ENCODE assay signal across 8 mouse cellular contexts in the genomic region with DNA sequence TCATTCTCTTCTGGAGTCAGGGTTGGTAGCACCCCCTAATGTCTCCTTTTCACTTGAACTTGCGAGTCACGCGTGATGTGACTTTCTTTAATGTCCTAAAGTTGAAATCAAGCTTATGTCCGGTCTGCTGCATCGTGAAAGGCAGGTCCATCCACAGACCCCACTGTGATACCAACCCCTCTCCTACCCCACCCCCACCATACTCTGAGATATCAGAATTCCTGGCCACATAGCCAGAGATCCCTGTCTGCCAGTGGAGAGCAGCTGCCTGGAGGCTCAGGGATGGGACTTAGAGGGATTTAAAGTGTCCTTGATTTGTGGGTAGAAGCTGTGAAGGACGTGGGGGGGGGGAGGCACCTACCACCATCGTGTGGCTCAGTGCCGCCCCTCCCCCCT. TPM values are rescaled to one million over a fixed set of nuclear protein-coding genes. Genes with fewer than 3 reads are reported as not detected.
DNase-seq lines count a peak whose midpoint lies in the region; ATAC-seq and TF ChIP-seq lines count a peak whose summit lies in the region.

TSS of gene Susd3 (minus strand) at position 240 of the 396 bp plus-strand sequence.

- H3K9me3 ChIP-seq in forebrain, embryonic 10.5 days: no peaks in the 10 kb centered on the region
- H3K9me3 ChIP-seq in liver, embryonic 12.5 days (replicated peaks): no peaks in the 10 kb centered on the region

- H3K27me3 ChIP-seq in liver, adult 2 months (ENCODE audit: control insufficient read depth, insufficient read depth, low read length): no peaks in the 10 kb centered on the region
- peaks cover 69% of the 10 kb centered on the region for H3K27me3 ChIP-seq in forebrain, embryonic 10.5 days (ENCODE audit: poor library complexity, severe bottlenecking)
- peaks cover 32% of the 10 kb centered on the region for H3K27me3 ChIP-seq in liver, embryonic 12.5 days (replicated peaks)

- no peak for TF ChIP-seq POLR2A in liver, adult 2 months (IDR thresholded peaks at IDR 0.05; ENCODE audit: extremely low read depth, insufficient read depth, low read length)

- no peak for DNase-seq in liver, adult 2 months (ENCODE audit: extremely low read depth, low read depth, low spot score)
- no peak for DNase-seq in liver
- no peak for DNase-seq in forebrain, embryonic 10.5 days (ENCODE audit: extremely low spot score, low spot score)
- peak; percentile 54 for DNase-seq in retina, postnatal 1 day
- no peak for DNase-seq in gastrocnemius, postnatal 14 days
- DNase-seq in ovary, postnatal 36 days (ENCODE audit: low spot score): no peak

- WGBS in liver, adult 2 months: 22% methylated on average over 7 of the region's 8 CpGs
- WGBS in forebrain, embryonic 10.5 days: 24% methylated on average over 8 of the region's 8 CpGs
- 20% methylated on average over 7 of the region's 8 CpGs for WGBS in liver, embryonic 12.5 days (ENCODE audit: insufficient replicate concordance)

- no peak for TF ChIP-seq CTCF in liver, adult 2 months (IDR thresholded peaks at IDR 0.05; ENCODE audit: low read depth, low read length)

- H3K9ac ChIP-seq in liver, adult 2 months (ENCODE audit: low read depth, low read length): no peak within 1 kb of the TSS
- H3K9ac ChIP-seq in liver, embryonic 12.5 days: peak within 1 kb of the TSS; percentile 29; the same call in 1 of the 2 replicates

- intact Hi-C loops in gastrocnemius, postnatal 14 days (cut with DNase I; ENCODE audit: low total_unique reads): no loop called here

- H3K4me2 ChIP-seq in liver, embryonic 12.5 days: peak within 1 kb of the TSS; percentile 91

- H3K27ac ChIP-seq in liver, adult 2 months (replicated peaks; ENCODE audit: insufficient read depth, low read depth, low read length): no peak within 1 kb of the TSS
- H3K27ac ChIP-seq in forebrain, embryonic 10.5 days: peak within 1 kb of the TSS; percentile 44; the same call in 1 of the 2 replicates
- no peak within 1 kb of the TSS for H3K27ac ChIP-seq in liver, embryonic 12.5 days

- no peaks in the 10 kb centered on the region for H3K79me2 ChIP-seq in liver, adult 2 months (ENCODE audit: control insufficient read depth, insufficient read depth, low read length)

- H3K4me3 ChIP-seq in liver, adult 2 months (ENCODE audit: insufficient read depth, low read depth, low read length): peak within 1 kb of the TSS; percentile 39; the same call in 1 of the 2 replicates
- H3K4me3 ChIP-seq in forebrain, embryonic 10.5 days: peak within 1 kb of the TSS; percentile 57
- peak within 1 kb of the TSS; percentile 57 for H3K4me3 ChIP-seq in liver, embryonic 12.5 days

- ATAC-seq in liver, embryonic 12.5 days: no peak; the same call in 1 of the 2 replicates
- no peak for ATAC-seq in cerebellum, adult (ENCODE audit: insufficient number of reproducible peaks, low FRiP score, low TSS enrichment)

- H3K36me3 ChIP-seq in liver, adult 2 months (ENCODE audit: control insufficient read depth, insufficient read depth, low read length): no peaks in the 10 kb centered on the region
- no peaks in the 10 kb centered on the region for H3K36me3 ChIP-seq in forebrain, embryonic 10.5 days (replicated peaks)
- H3K36me3 ChIP-seq in liver, embryonic 12.5 days: no peaks in the 10 kb centered on the region

- peaks cover 5% of the 10 kb centered on the region; the same call in 1 of the 2 replicates for H3K4me1 ChIP-seq in liver, adult 2 months (ENCODE audit: control insufficient read depth, insufficient read depth, low read length)
- H3K4me1 ChIP-seq in forebrain, embryonic 10.5 days: peaks cover 41% of the 10 kb centered on the region
- H3K4me1 ChIP-seq in liver, embryonic 12.5 days: peaks cover 30% of the 10 kb centered on the region

RNA-seq across cellular contexts. Expression of gene Susd3, which starts in this region (rescaled TPM):
- total RNA-seq in liver, adult 2 months (2014; rRNA removed): 0.18 and 0.27 TPM in 2 replicates
- 0.49 and 1.1 TPM in 2 replicates for polyA plus RNA-seq in liver, adult 2 months (2012; rRNA removed)
- polyA plus RNA-seq in forebrain, embryonic 10.5 days (2016; fragmentation: Nextera tagmentation; extraction: Ambion mirVana): 0.82 and 0.95 TPM in 2 replicates
- polyA plus RNA-seq in liver, embryonic 12.5 days (2016; fragmentation: Nextera tagmentation; extraction: Ambion mirVana): 2.4 and 2.5 TPM in 2 replicates
- total RNA-seq in gastrocnemius, postnatal 14 days (2021): under 1 TPM; 0.16 to 0.51 TPM
